Mouse (Mus musculus): ENCODE data around the gene Papss2. TPM values are rescaled to one million over a fixed set of nuclear protein-coding genes. Genes with fewer than 3 reads are reported as not detected.

Papss2 gene
- total and polyA plus RNA-seq, 2 experiments from 2014 or later, result 2.7 to 7.1 TPM

DNA sequence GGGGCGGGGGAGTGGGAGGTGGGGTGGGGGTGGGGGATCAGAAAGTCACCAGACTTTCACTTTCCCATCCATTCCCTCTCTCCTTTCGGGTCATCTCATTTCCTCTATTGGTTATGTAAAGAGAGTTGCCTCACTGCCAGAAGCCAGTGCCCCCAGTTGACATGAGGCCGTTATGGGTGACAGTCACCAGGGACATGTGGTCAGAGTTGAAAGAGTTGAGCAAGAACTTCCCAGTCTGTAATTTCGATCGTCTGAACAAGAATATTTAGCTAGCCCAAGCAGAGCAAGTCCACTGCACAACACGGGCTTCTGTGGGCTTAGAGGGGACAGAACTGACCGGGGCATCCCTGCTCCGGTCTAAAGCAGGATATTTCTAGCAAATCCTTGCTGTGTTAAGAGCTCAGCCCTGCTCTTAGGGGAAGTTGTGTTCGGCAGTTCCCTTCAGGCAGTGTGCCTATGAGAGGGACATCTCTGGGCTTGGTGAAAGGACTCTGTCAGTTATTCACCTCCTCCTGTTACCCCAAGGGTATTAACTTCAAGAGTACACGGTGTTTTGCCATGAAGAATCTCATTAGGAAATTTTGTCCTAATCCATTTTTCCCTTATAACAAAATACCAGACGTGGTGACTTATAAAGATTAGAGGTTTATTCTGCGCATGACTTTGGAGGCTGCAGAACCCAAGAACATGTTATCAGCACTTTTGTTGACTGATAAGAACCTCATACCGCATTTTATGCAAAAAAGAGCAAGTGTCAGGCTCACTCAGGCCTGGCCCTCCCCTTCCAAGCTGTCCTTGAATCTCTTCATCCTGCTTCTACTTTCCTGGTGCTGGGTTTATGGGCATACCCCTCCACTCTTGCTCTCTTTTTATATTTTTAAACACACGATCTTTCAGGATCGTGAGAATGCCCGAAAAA, 42.0 kb downstream of the Papss2 start:
- Histone ChIP-seq H3K4me2 (ENCODE audit: low read depth, low read length) (no peak overlapping the region), H3K4me1 (ENCODE audit: insufficient read depth, low read length) (no peaks in the 10 kb centered on the region), H3K9ac (replicated peaks; ENCODE audit: low read length) (no peak overlapping the region), H3K9me3 (ENCODE audit: low read length) (no peaks in the 10 kb centered on the region), H3K4me3 (ENCODE audit: low read length) (no peak overlapping the region), H3K27ac (no peak overlapping the region), H3K27me3 (ENCODE audit: insufficient read depth, low read length) (no peaks in the 10 kb centered on the region), H3K36me3 (ENCODE audit: insufficient read depth, low read length) (no peaks in the 10 kb centered on the region)
- TF ChIP-seq CTCF (IDR thresholded peaks at IDR 0.05; ENCODE audit: low read depth), result no peak
- 75% methylated on average over 16 of the region's 16 CpGs for WGBS
- ATAC-seq, result no peak
- DNase-seq (ENCODE audit: low spot score), result no peak

- Histone ChIP-seq H3K27me3 (ENCODE audit: insufficient read depth, low read length) (no peaks in the 10 kb centered on the region), H3K4me3 (ENCODE audit: low read length) (no peak overlapping the region), H3K9me3 (ENCODE audit: low read length) (no peaks in the 10 kb centered on the region), H3K36me3 (ENCODE audit: insufficient read depth, low read length) (no peaks in the 10 kb centered on the region), H3K4me1 (ENCODE audit: insufficient read depth, low read length) (no peaks in the 10 kb centered on the region), H3K27ac (no peak overlapping the region), H3K4me2 (ENCODE audit: low read depth, low read length) (no peak overlapping the region), H3K9ac (replicated peaks; ENCODE audit: low read length) (no peak overlapping the region)
- TF ChIP-seq CTCF (IDR thresholded peaks at IDR 0.05; ENCODE audit: low read depth), result no peak
- ATAC-seq (no peak), DNase-seq (ENCODE audit: low spot score) (no peak)
- 63% methylated on average over 13 of the region's 13 CpGs for WGBS
These were observed 42.8 kb downstream of the Papss2 start for GRCm38 (mm10) chr19:32638276-32638903.

GRCm38 (mm10) chr19:32641535-32641934, 45.9 kb downstream of the Papss2 start:
- no peaks in the 10 kb centered on the region for H3K4me1 ChIP-seq (ENCODE audit: insufficient read depth, low read length)
- no peak overlapping the region for H3K4me2 ChIP-seq (ENCODE audit: low read depth, low read length)
- H3K27me3 ChIP-seq (ENCODE audit: insufficient read depth, low read length), result no peaks in the 10 kb centered on the region
- ATAC-seq, result no peak
- WGBS, result 90% methylated on average over 7 of the region's 7 CpGs
- no peak overlapping the region for H3K9ac ChIP-seq (replicated peaks; ENCODE audit: low read length)
- no peak overlapping the region for H3K27ac ChIP-seq
- no peaks in the 10 kb centered on the region for H3K36me3 ChIP-seq (ENCODE audit: insufficient read depth, low read length)
- no peaks in the 10 kb centered on the region for H3K9me3 ChIP-seq (ENCODE audit: low read length)
- DNase-seq (ENCODE audit: low spot score), result no peak
- no peak overlapping the region for H3K4me3 ChIP-seq (ENCODE audit: low read length)
- TF ChIP-seq CTCF (IDR thresholded peaks at IDR 0.05; ENCODE audit: low read depth), result no peak

GRCm38 (mm10) chr19:32641995-32642394, 46.4 kb downstream of the Papss2 start:
- no peak overlapping the region for H3K9ac ChIP-seq (replicated peaks; ENCODE audit: low read length)
- ATAC-seq (no peak), DNase-seq (ENCODE audit: low spot score) (peak; percentile 9)
- H3K4me2 ChIP-seq (ENCODE audit: low read depth, low read length), result no peak overlapping the region
- H3K9me3 ChIP-seq (ENCODE audit: low read length), result no peaks in the 10 kb centered on the region
- no peak overlapping the region for H3K4me3 ChIP-seq (ENCODE audit: low read length)
- H3K27me3 ChIP-seq (ENCODE audit: insufficient read depth, low read length), result no peaks in the 10 kb centered on the region
- TF ChIP-seq CTCF (IDR thresholded peaks at IDR 0.05; ENCODE audit: low read depth), result no peak
- no peaks in the 10 kb centered on the region for H3K4me1 ChIP-seq (ENCODE audit: insufficient read depth, low read length)
- no peaks in the 10 kb centered on the region for H3K36me3 ChIP-seq (ENCODE audit: insufficient read depth, low read length)
- 55% methylated on average over 8 of the region's 8 CpGs for WGBS
- H3K27ac ChIP-seq, result no peak overlapping the region

DNA sequence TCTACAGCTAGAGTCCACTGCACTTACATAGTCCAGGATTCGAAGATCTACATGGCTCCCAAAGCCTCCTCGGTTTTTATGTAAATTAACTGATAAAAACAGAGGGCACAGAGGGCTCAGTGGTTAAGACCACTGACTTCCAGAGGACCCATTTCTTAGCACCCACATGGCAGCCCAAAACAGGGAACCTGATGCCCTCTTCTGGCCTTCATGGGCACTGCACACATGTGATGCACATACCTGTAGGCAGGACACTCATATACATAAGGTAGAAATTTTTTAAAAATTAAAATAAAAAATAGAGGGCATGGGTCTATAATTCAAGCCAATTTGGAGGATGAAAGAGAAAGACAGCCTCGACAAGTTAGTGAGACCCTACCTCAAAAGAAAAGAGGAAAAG, 48.1 kb downstream of the Papss2 start:
- Histone ChIP-seq H3K4me3 (ENCODE audit: low read length) (no peak overlapping the region), H3K27ac (no peak overlapping the region), H3K36me3 (ENCODE audit: insufficient read depth, low read length) (no peaks in the 10 kb centered on the region), H3K9ac (replicated peaks; ENCODE audit: low read length) (no peak overlapping the region), H3K4me1 (ENCODE audit: insufficient read depth, low read length) (0 out of 2 replicates have a peak, but pooled peaks cover 3% of the 10 kb centered on the region), H3K4me2 (ENCODE audit: low read depth, low read length) (no peak overlapping the region), H3K27me3 (ENCODE audit: insufficient read depth, low read length) (no peaks in the 10 kb centered on the region), H3K9me3 (ENCODE audit: low read length) (no peaks in the 10 kb centered on the region)
- ATAC-seq (no peak), DNase-seq (ENCODE audit: low spot score) (no peak)
- 93% methylated on average over 3 of the region's 3 CpGs for WGBS
- TF ChIP-seq CTCF (IDR thresholded peaks at IDR 0.05; ENCODE audit: low read depth), result no peak

DNA sequence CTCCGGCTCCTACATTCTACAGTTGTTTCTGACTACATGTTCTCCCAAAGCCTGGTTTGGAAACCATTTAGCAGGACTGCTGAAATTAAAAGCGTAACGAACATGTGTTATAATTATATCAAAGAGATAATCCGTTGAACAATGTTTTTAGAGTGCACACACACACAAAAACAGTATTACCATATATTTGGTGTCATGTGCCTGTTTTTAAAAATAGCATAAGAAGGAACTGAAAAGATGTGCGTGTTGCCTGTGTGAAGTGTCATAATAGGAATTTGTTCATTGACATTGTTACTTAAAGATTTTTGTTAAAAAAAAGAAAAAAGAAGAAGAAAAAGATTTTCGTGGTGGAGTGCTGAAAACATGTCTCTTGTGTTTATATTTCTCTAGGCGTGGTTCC, 50.3 kb downstream of the Papss2 start:
- no peak for ATAC-seq
- TF ChIP-seq CTCF (IDR thresholded peaks at IDR 0.05; ENCODE audit: low read depth), result no peak

More for the DNA sequence above, 50.3 kb downstream of the Papss2 start:
- no peaks in the 10 kb centered on the region for H3K9me3 ChIP-seq (ENCODE audit: low read length)
- 0 out of 2 replicates have a peak, but pooled peaks cover 3% of the 10 kb centered on the region for H3K4me1 ChIP-seq (ENCODE audit: insufficient read depth, low read length)
- H3K27ac ChIP-seq, result no peak overlapping the region
- no peak overlapping the region for H3K4me2 ChIP-seq (ENCODE audit: low read depth, low read length)
- no peak overlapping the region for H3K9ac ChIP-seq (replicated peaks; ENCODE audit: low read length)
- no peaks in the 10 kb centered on the region for H3K27me3 ChIP-seq (ENCODE audit: insufficient read depth, low read length)
- WGBS, result 92% methylated on average over 7 of the region's 7 CpGs
- no peak for DNase-seq (ENCODE audit: low spot score)
- no peaks in the 10 kb centered on the region for H3K36me3 ChIP-seq (ENCODE audit: insufficient read depth, low read length)
- H3K4me3 ChIP-seq (ENCODE audit: low read length), result no peak overlapping the region

Data from hindbrain, postnatal 0 days (tissue).